Comparison of ENCODE assay signal across 8 mouse cellular contexts in the genomic region with DNA sequence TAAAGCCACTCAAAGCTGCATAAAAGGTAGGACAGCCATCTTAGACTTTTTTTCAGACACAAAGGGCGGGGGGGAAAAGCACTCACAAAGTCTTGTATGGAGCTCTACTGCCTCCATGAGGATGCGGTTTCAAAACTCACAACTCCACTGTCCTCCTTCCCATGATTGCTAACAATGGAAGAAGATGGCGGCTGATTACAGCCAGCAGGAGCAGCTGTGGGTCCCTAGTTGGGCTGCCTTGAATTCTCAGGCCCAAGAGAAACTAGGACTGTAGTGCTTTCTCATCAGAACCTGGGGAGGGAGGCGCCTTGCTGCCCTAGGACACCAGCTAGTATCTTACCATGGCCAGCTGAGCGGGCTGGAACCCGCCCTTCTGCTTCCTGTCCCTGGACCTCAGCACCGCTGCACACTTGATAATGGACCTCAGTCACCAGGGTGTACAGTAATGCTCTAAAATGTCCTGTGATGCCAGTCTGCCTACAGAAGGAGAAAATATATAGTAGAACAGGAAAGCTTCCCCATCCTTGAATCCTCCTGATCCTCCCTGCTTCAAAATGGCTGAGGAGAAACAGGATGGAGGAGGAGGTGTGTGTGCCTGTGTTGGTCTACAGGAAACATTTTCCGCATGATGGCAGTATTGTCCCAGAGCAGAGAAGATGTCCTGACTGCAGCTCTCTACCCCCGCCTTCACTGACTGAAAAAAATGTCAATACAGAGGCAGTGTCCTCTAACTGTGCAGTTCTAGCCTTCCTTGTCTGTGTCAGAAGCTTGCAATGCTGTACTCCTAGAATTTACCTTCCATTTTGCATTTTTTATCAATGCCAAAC.
DNase-seq lines count a peak whose midpoint lies in the region; ATAC-seq and TF ChIP-seq lines count a peak whose summit lies in the region.

No protein-coding gene starts in this region.

- peak; percentile 96 for DNase-seq in cerebellum, adult 9-10 months
- no peak for DNase-seq in cerebellum, adult 9-11 months
- no peak for DNase-seq in CH12.LX (ENCODE audit: extremely low read depth)
- DNase-seq in heart, postnatal 10 days: peak; percentile 18 to 93
- peak; percentile 68 for DNase-seq in liver
- DNase-seq in naive thymus-derived CD4-positive, alpha-beta T cell, adult 2 months (ENCODE audit: low read depth): peak; percentile 27

- no peak for TF ChIP-seq POLR2A in CH12.LX (IDR thresholded peaks at IDR 0.05; ENCODE audit: low read depth, low read length)

- intact Hi-C loops in heart, postnatal 10 days (cut with DNase I): loop anchor here (1.0 to 2.0 kb wide), 2 partner anchors 13 to 61 kb away; no protein-coding TSS in a partner anchor

- dilution Hi-C loops in CH12.LX (cut with MboI; ENCODE audit: extremely low pct_ligation_motif_present, extremely low pct_unique_long_range_greater_than_20kb, low sequenced_read_pairs): no loop called here

- H3K36me3 ChIP-seq in CH12.LX (replicated peaks in 1 of 2; ENCODE audit: control insufficient read depth in 1 of 2, insufficient read depth in 1 of 2, low read length in 1 of 2): peaks cover 14 to 24% of the 10 kb centered on the region in 2 experiments
- peaks cover 6% of the 10 kb centered on the region; the same call in 1 of the 2 replicates for H3K36me3 ChIP-seq in embryonic facial prominence, embryonic 12.5 days

- H3K9ac ChIP-seq in CH12.LX (ENCODE audit: insufficient read depth, low read depth): no peak overlapping the region
- H3K9ac ChIP-seq in embryonic facial prominence, embryonic 12.5 days: no peak overlapping the region

- TF ChIP-seq CTCF in CH12.LX (conservative IDR thresholded peaks at IDR 0.05 in 1 of 2, IDR thresholded peaks at IDR 0.05 in 1 of 2; ENCODE audit: low read depth in 2 of 2, low read length in 2 of 2): no peak

- no peaks in the 10 kb centered on the region for H3K27me3 ChIP-seq in CH12.LX (replicated peaks)
- no peaks in the 10 kb centered on the region for H3K27me3 ChIP-seq in embryonic facial prominence, embryonic 12.5 days

- no peak overlapping the region for H3K4me3 ChIP-seq in CH12.LX (replicated peaks in 1 of 3; ENCODE audit: low read depth in 2 of 3, low read length in 2 of 3, poor library complexity in 1 of 3)
- peak overlapping the region; percentile 16; the same call in 1 of the 2 replicates for H3K4me3 ChIP-seq in embryonic facial prominence, embryonic 12.5 days

- 67% methylated on average over 9 of the region's 9 CpGs for WGBS in embryonic facial prominence, embryonic 12.5 days

- no peak for TF ChIP-seq RAD21 in CH12.LX (IDR thresholded peaks at IDR 0.05; ENCODE audit: low read depth, low read length)

- no peaks in the 10 kb centered on the region for H3K79me2 ChIP-seq in CH12.LX (replicated peaks; ENCODE audit: control insufficient read depth, extremely low read depth, insufficient read depth, poor library complexity, severe bottlenecking)

- ATAC-seq in embryonic facial prominence, embryonic 12.5 days (ENCODE audit: insufficient number of reproducible peaks, insufficient read depth, low FRiP score, low TSS enrichment): no peak
- no peak for ATAC-seq in granulocyte monocyte progenitor cell, adult 5-6 weeks (replicated peaks; ENCODE audit: poor library complexity, severe bottlenecking)

- TF ChIP-seq EP300 in CH12.LX (IDR thresholded peaks at IDR 0.05; ENCODE audit: low read length): no peak

- H3K27ac ChIP-seq in CH12.LX (ENCODE audit: insufficient read depth, low read depth): no peak overlapping the region
- H3K27ac ChIP-seq in embryonic facial prominence, embryonic 12.5 days: no peak overlapping the region

- in situ Hi-C loops in CH12.LX (cut with MboI; ENCODE audit: low pct_ligation_motif_present, low pct_unique_long_range_greater_than_20kb, low sequenced_read_pairs): no loop called here

- H3K4me2 ChIP-seq in CH12.LX (ENCODE audit: insufficient read depth, low read depth, poor library complexity, severe bottlenecking): no peak overlapping the region
- H3K4me2 ChIP-seq in embryonic facial prominence, embryonic 12.5 days (replicated peaks): no peak overlapping the region

- H3K4me1 ChIP-seq in CH12.LX (ENCODE audit: control insufficient read depth in 1 of 2, insufficient read depth in 2 of 2): 0 out of 4 replicates have a peak, but pooled peaks cover 0 to 4% of the 10 kb centered on the region in 2 experiments
- no peaks in the 10 kb centered on the region for H3K4me1 ChIP-seq in embryonic facial prominence, embryonic 12.5 days

- H3K9me3 ChIP-seq in CH12.LX (replicated peaks; ENCODE audit: low read length): no peaks in the 10 kb centered on the region
- no peaks in the 10 kb centered on the region for H3K9me3 ChIP-seq in embryonic facial prominence, embryonic 12.5 days

TF ChIP-seq in CH12.LX, 34 proteins besides CTCF, POLR2A, EP300 and RAD21:
- TF ChIP-seq MXI1 (IDR thresholded peaks at IDR 0.05; ENCODE audit: low read depth, low read length): no peak
- no peak for TF ChIP-seq IRF4 (IDR thresholded peaks at IDR 0.05; ENCODE audit: low read depth, low read length)
- no peak for TF ChIP-seq BHLHE40 (IDR thresholded peaks at IDR 0.05; ENCODE audit: low read depth, low read length)
- no peak for TF ChIP-seq JUN (IDR thresholded peaks at IDR 0.05; ENCODE audit: insufficient read depth, low read depth, low read length)
- TF ChIP-seq ZNF384 (IDR thresholded peaks at IDR 0.05; ENCODE audit: low read depth, low read length): peak; percentile 91

Comparison
In these comparisons a context has a peak if more than half of its experiments do, and no peak if none do; other contexts are left out.
1. DNase-seq: peak in cerebellum, adult 9-10 months (single experiment), heart, postnatal 10 days (2 of 2), liver (single experiment) and naive thymus-derived CD4-positive, alpha-beta T cell, adult 2 months (single experiment); none in cerebellum, adult 9-11 months (single experiment) and CH12.LX (single experiment).